Mouse (Mus musculus) liver, embryonic 14.5 days (tissue): ENCODE measurements around the gene Svs1. TPM values are rescaled to one million over a fixed set of nuclear protein-coding genes. Genes with fewer than 3 reads are reported as not detected.

Experiments
- ATAC-seq: fragments of 200-750 bp; cut with Nextera tagmentation; 2 replicates; pipeline ENCODE4 v1.8.0; 2017; ENCODE audit warnings: moderate number of reproducible peaks, mild to moderate bottlenecking, moderate library complexity; ENCODE audit not compliant: insufficient read depth
- DNase-seq, 3 experiments: peaks; one replicate each; pipeline ENCODE4 v3.0.0-alpha.2; 2012 to 2013; ENCODE audit warnings: low read depth in 3 of 3, low spot score in 3 of 3
- H3K27ac ChIP-seq: fragments of 300-500 bp; sonication (generic); 2 replicates; pipeline ENCODE4 v1.5.1; 2014; ENCODE audit warnings: moderate library complexity, mild to moderate bottlenecking, control low read depth, inconsistent platforms
- H3K27me3 ChIP-seq: fragments of 300-500 bp; sonication (generic); 2 replicates; pipeline ENCODE4 v1.6.1; 2014; ENCODE audit warnings: mild to moderate bottlenecking, low read length, moderate library complexity; ENCODE audit not compliant: control insufficient read depth, insufficient read depth
- H3K36me3 ChIP-seq: fragments of 300-500 bp; sonication (generic); replicated peaks from 2 replicates; pipeline ENCODE4 v1.6.1; 2014; ENCODE audit warnings: low read depth; ENCODE audit not compliant: control insufficient read depth, insufficient read depth
- H3K4me1 ChIP-seq, 2 experiments: fragments of 200-500 bp in 1 of 2; fragments of 300-500 bp in 1 of 2; sonication (generic) in 1 of 2; replicated peaks; 2 replicates each; pipeline ENCODE4 v1.6.1; 2012 to 2014; ENCODE audit warnings: antibody characterized with exemption in 1 of 2, inconsistent platforms in 1 of 2, low read length in 1 of 2; ENCODE audit not compliant: control insufficient read depth in 2 of 2, insufficient read depth in 2 of 2
- H3K4me2 ChIP-seq: fragments of 300-500 bp; sonication (generic); 2 replicates; pipeline ENCODE4 v1.6.1; 2014; ENCODE audit warnings: low read depth, mild to moderate bottlenecking, control low read depth, moderate library complexity
- H3K4me3 ChIP-seq, 2 experiments: fragments of 200-500 bp in 1 of 2; fragments of 300-500 bp in 1 of 2; sonication (generic) in 1 of 2; 2 replicates each; pipeline ENCODE4 v1.5.1; 2012 to 2014; ENCODE audit warnings: low read depth in 2 of 2, low read length in 2 of 2, mild to moderate bottlenecking in 2 of 2, control low read depth in 1 of 2, inconsistent platforms in 1 of 2, moderate library complexity in 1 of 2; ENCODE audit not compliant: insufficient read depth in 1 of 2
- H3K9ac ChIP-seq: fragments of 300-500 bp; sonication (generic); replicated peaks from 2 replicates; pipeline ENCODE4 v1.6.1; 2014; ENCODE audit warnings: mild to moderate bottlenecking, control low read depth, moderate library complexity
- H3K9me3 ChIP-seq: fragments of 300-500 bp; sonication (generic); 2 replicates; pipeline ENCODE4 v1.6.1; 2016; ENCODE audit warnings: low read length, mixed read lengths; ENCODE audit not compliant: control insufficient read depth
- CTCF ChIP-seq: IDR thresholded peaks from 2 replicates; pipeline ENCODE4 v1.5.1; 2016; ENCODE audit warnings: antibody characterized with exemption, low read depth, control low read depth
- EP300 ChIP-seq: IDR thresholded peaks from 2 replicates; pipeline ENCODE4 v1.6.1; 2016; ENCODE audit warnings: antibody characterized with exemption, low read depth
- WGBS: fragments of 180-500 bp; shearing (Covaris S2); extraction: QIAGEN DNeasy Blood & Tissue Kit; methylation state at CpG from one replicate; pipeline ENCODE4 v1.1.7; 2014; ENCODE audit not compliant: insufficient replicate concordance; 5-methylcytosine and 5-hydroxymethylcytosine counted together
- polyA plus RNA-seq, 2 experiments: library from polyadenylated mRNA; depleted of rRNA in 1 of 2; stranded (reverse) in 1 of 2; unstranded in 1 of 2; fragments of >200 nt; fragmentation: Nextera tagmentation in 1 of 2; extraction: Ambion mirVana in 1 of 2; gene quantifications; 2 replicates each; pipeline versions ENCODE4 v1.2.1 to v1.2.3; 2012 to 2014

The Svs1 gene
- not detected in 2 replicates for polyA plus RNA-seq (2012; rRNA removed)
- polyA plus RNA-seq (2014; fragmentation: Nextera tagmentation; extraction: Ambion mirVana) = not detected in 2 replicates

GRCm38 (mm10) chr6:48986444-48986990 is at the start of gene Svs1:
Svs1 (plus strand) TSS chr6:48986861.
- no peaks in the 10 kb centered on the region for H3K9me3 ChIP-seq

DNA sequence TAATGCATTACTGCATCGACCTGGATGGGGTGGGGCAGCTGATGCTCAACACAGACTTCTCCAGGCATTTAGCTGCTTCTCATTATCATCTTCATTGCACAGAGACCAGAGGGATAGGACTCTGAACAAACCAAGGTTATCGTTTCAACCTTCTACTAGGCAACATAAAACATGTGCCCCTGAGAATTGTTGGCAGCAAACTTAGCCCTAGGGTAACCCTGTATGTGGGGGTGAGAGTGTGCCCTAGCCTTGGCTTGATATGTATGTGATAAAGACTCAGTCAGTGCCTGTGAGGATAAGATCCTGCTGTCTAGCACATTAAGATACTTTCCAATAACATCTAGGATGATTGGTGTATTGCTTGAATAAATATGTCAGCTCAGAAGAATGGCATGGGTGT is 37.1 kb upstream of the Svs1 start:
- WGBS = 51% methylated on average over 2 of the region's 2 CpGs
- Histone ChIP-seq H3K36me3 (no peaks in the 10 kb centered on the region), H3K27me3 (no peaks in the 10 kb centered on the region), H3K9ac (no peak overlapping the region), H3K4me2 (no peak overlapping the region), H3K9me3 (no peaks in the 10 kb centered on the region), H3K4me1 (no peaks in the 10 kb centered on the region), H3K4me3 (no peak overlapping the region), H3K27ac (no peak overlapping the region)
- ATAC-seq = no peak
- TF ChIP-seq CTCF (no peak), EP300 (no peak)
- no peak for DNase-seq

More at GRCm38 (mm10) chr6:48986444-48986990, at the start of gene Svs1:
- Histone ChIP-seq H3K27me3 (no peaks in the 10 kb centered on the region), H3K4me1 (no peaks in the 10 kb centered on the region; a peak in 1 of 4 replicates), H3K4me3 (no peak within 1 kb of the TSS), H3K36me3 (no peaks in the 10 kb centered on the region), H3K27ac (no peak within 1 kb of the TSS), H3K4me2 (no peak within 1 kb of the TSS), H3K9ac (no peak within 1 kb of the TSS)
- TF ChIP-seq EP300 (no peak), CTCF (no peak)
- no peak for ATAC-seq
- 33% methylated on average over 7 of the region's 7 CpGs for WGBS
- no peak for DNase-seq

GRCm38 (mm10) chr6:48950676-48951075 is 36.0 kb upstream of the Svs1 start:
- Histone ChIP-seq H3K9me3 (no peaks in the 10 kb centered on the region), H3K36me3 (no peaks in the 10 kb centered on the region), H3K27me3 (no peaks in the 10 kb centered on the region), H3K4me1 (no peaks in the 10 kb centered on the region), H3K4me3 (no peak overlapping the region), H3K27ac (no peak overlapping the region), H3K4me2 (no peak overlapping the region), H3K9ac (no peak overlapping the region)
- WGBS = 56% methylated on average over 5 of the region's 5 CpGs
- ATAC-seq (no peak), DNase-seq (no peak)
- TF ChIP-seq EP300 (no peak), CTCF (no peak)

- WGBS = 26% methylated on average over 6 of the region's 6 CpGs
- no peak for ATAC-seq
- Histone ChIP-seq H3K9me3 (no peaks in the 10 kb centered on the region), H3K27me3 (no peaks in the 10 kb centered on the region), H3K9ac (no peak overlapping the region), H3K27ac (no peak overlapping the region), H3K4me2 (no peak overlapping the region), H3K4me1 (no peaks in the 10 kb centered on the region), H3K4me3 (no peak overlapping the region), H3K36me3 (no peaks in the 10 kb centered on the region)
- TF ChIP-seq EP300 (no peak), CTCF (no peak)
- DNase-seq = no peak
Measured at GRCm38 (mm10) chr6:48951630-48952029, 35.0 kb upstream of the Svs1 start.

- no peak for TF ChIP-seq CTCF
- no peak for TF ChIP-seq EP300
- no peak overlapping the region for H3K4me3 ChIP-seq
- no peak overlapping the region for H3K9ac ChIP-seq
- no peaks in the 10 kb centered on the region for H3K27me3 ChIP-seq
- H3K4me1 ChIP-seq = no peaks in the 10 kb centered on the region
- no peak overlapping the region for H3K27ac ChIP-seq
- H3K9me3 ChIP-seq = no peaks in the 10 kb centered on the region
- H3K36me3 ChIP-seq = no peaks in the 10 kb centered on the region
- DNase-seq (no peak), ATAC-seq (no peak)
- WGBS = 49% methylated on average over 5 of the region's 5 CpGs
- no peak overlapping the region for H3K4me2 ChIP-seq
Measured at GRCm38 (mm10) chr6:48953220-48953619, 33.4 kb upstream of the Svs1 start.
